Mouse (Mus musculus) thymus, adult 2 months (tissue): ENCODE results near the gene Ctnna3. TPM values are rescaled to one million over a fixed set of nuclear protein-coding genes. Genes with fewer than 3 reads are reported as not detected.
"Not testable (repeated sequence)": the region's sequence is repeated elsewhere in the genome, so short reads cannot be mapped to it uniquely, and the experiment has no call there.

Experiments
- DNase-seq: peaks from one replicate; pipeline ENCODE4 v3.0.0; 2021
- H3K27ac ChIP-seq: fragments of 200-500 bp; 2 replicates; pipeline ENCODE4 v1.5.1; 2012; ENCODE audit warnings: low read length, control low read depth; ENCODE audit not compliant: control insufficient read depth, insufficient read depth
- H3K27me3 ChIP-seq: fragments of 200-500 bp; 2 replicates; pipeline ENCODE4 v1.6.1; 2012; ENCODE audit warnings: mild to moderate bottlenecking, low read length, moderate library complexity, mixed read lengths; ENCODE audit not compliant: control insufficient read depth, insufficient read depth
- H3K36me3 ChIP-seq: fragments of 200-500 bp; 2 replicates; pipeline ENCODE4 v1.6.1; 2012; ENCODE audit warnings: mild to moderate bottlenecking, low read length, moderate library complexity; ENCODE audit not compliant: control insufficient read depth, insufficient read depth
- H3K4me1 ChIP-seq: fragments of 200-500 bp; replicated peaks from 2 replicates; pipeline ENCODE4 v1.6.1; 2012; ENCODE audit warnings: low read length; ENCODE audit not compliant: control insufficient read depth, insufficient read depth
- H3K4me3 ChIP-seq: fragments of 200-500 bp; 2 replicates; pipeline ENCODE4 v1.5.1; 2012; ENCODE audit warnings: mild to moderate bottlenecking, low read length, control low read depth, moderate library complexity; ENCODE audit not compliant: control insufficient read depth, insufficient read depth
- CTCF ChIP-seq: fragments of 200-500 bp; IDR thresholded peaks from 2 replicates; pipeline ENCODE4 v1.5.1; 2012; ENCODE audit warnings: mild to moderate bottlenecking, control low read depth, low read length, moderate library complexity, borderline replicate concordance; ENCODE audit not compliant: control insufficient read depth, poor library complexity, insufficient read depth; ENCODE audit errors: extremely low read depth
- POLR2A ChIP-seq: fragments of 200-500 bp; IDR thresholded peaks from 2 replicates; pipeline ENCODE4 v1.6.1; 2012; ENCODE audit warnings: mild to moderate bottlenecking, low read length, control low read depth, moderate library complexity; ENCODE audit not compliant: control insufficient read depth, poor library complexity, insufficient read depth; ENCODE audit errors: extremely low read depth
- WGBS: fragments of 180-500 bp; shearing (Covaris S2); methylation state at CpG from one replicate; pipeline ENCODE4 v1.1.7; 2018; 5-methylcytosine and 5-hydroxymethylcytosine counted together
- polyA plus RNA-seq: library from polyadenylated mRNA; depleted of rRNA; stranded (reverse); fragments of >200 nt; gene quantifications from 2 replicates; pipeline ENCODE4 v1.2.3, GENCODE M21; 2012

Gene Ctnna3
- polyA plus RNA-seq, 1 experiment, result 0.46 TPM

GRCm38 (mm10) chr10:63431221-63431736, 1.4 kb downstream of the Ctnna3 start:
- DNase-seq, result no peak
- 94% methylated on average over 7 of the region's 7 CpGs for WGBS
- H3K4me1 ChIP-seq, result no peaks in the 10 kb centered on the region
- H3K27me3 ChIP-seq, result no peaks in the 10 kb centered on the region
- no peaks in the 10 kb centered on the region for H3K36me3 ChIP-seq
- H3K4me3 ChIP-seq, result no peak overlapping the region
- no peak overlapping the region for H3K27ac ChIP-seq
- TF ChIP-seq POLR2A (no peak), CTCF (no peak)

- TF ChIP-seq POLR2A, result no peak
- TF ChIP-seq CTCF, result no peak
- WGBS, result 97% methylated on average over 8 of the region's 8 CpGs
- Histone ChIP-seq H3K27ac (no peak overlapping the region), H3K27me3 (no peaks in the 10 kb centered on the region), H3K4me1 (no peaks in the 10 kb centered on the region), H3K36me3 (no peaks in the 10 kb centered on the region), H3K4me3 (no peak overlapping the region)
- no peak for DNase-seq
These were observed 2.2 kb downstream of the Ctnna3 start for GRCm38 (mm10) chr10:63432099-63432498.

- DNase-seq, result no peak
- Histone ChIP-seq H3K27ac (no peak overlapping the region), H3K4me1 (no peaks in the 10 kb centered on the region), H3K36me3 (no peaks in the 10 kb centered on the region), H3K4me3 (no peak overlapping the region), H3K27me3 (no peaks in the 10 kb centered on the region)
- TF ChIP-seq POLR2A (no peak), CTCF (no peak)
- WGBS, result 92% methylated on average over 2 of the region's 2 CpGs
These were observed 3.0 kb downstream of the Ctnna3 start for GRCm38 (mm10) chr10:63432887-63433286.

DNA sequence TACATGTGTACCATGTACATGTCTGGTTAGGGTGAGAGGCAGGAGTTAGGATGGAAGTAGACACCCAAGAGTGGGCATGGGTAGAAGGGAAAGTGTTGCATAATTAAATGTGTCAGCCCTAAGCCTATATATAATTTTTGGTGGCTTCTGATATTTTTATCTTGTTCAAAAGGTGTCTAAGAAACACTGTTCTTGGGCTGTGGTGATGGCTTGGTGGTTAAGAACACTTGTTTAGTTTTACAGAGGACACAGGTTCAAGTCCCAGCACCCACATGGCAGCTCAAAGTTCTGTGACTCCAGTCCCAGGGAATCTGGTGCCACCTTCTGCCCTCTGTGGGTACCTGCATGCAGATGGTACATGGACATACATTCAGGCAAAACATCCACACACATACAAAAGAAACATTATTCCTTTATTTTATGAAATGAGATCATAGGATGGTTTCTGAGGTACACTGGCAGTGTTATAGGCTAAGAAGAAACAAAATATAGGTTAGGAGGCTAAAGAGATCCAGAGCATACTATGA, 8.9 kb downstream of the Ctnna3 start:
- no peak for TF ChIP-seq CTCF
- no peaks in the 10 kb centered on the region for H3K36me3 ChIP-seq
- no peaks in the 10 kb centered on the region for H3K4me1 ChIP-seq
- no peak for DNase-seq
- H3K4me3 ChIP-seq, result no peak overlapping the region
- no peaks in the 10 kb centered on the region for H3K27me3 ChIP-seq
- no peak overlapping the region for H3K27ac ChIP-seq

GRCm38 (mm10) chr10:63439694-63440228, 9.9 kb downstream of the Ctnna3 start:
- Histone ChIP-seq H3K4me3 (no peak overlapping the region), H3K36me3 (no peaks in the 10 kb centered on the region), H3K4me1 (no peaks in the 10 kb centered on the region), H3K27me3 (no peaks in the 10 kb centered on the region), H3K27ac (no peak overlapping the region)
- 52% methylated on average over 7 of the region's 7 CpGs for WGBS
- TF ChIP-seq POLR2A, result no peak
- no peak for TF ChIP-seq CTCF
- no peak for DNase-seq

DNA sequence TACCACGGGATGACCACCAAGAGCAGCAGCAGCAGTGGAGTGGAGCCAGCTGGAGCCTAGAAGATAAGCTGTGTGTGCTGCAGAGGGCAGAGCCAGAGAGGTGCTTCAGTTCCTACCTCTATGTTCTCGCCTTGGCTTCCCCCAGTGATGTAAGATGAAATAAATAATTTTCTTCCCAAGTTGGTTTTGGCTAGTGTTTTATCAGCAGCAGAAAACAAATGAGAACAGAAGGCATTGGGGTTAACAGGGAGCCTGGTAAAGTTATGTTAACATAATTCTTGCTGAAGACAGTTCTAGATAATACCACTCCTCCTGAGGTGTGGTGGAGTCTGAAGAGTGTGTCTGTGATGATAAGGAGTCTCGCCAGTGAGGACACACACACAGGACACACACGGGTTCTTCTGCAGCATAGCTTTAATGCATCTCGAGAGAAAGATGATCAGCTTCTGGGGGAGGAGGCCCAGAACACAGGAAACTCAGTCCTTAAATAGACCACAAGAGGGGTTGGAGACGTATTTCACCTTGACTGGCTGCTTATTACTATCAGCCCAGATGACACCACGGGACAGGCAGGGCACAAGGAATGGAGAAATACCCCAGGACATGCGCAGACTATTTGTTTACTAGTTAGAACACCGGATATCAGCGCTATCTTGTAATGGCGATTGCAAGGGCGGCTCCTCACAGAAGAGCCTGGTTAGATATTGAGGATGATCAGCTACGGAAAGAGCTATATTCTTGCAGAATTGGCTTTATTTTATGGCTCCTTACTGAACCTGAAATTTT, 14.9 kb downstream of the Ctnna3 start:
- WGBS, result 87% methylated on average over 13 of the region's 13 CpGs
- not testable (repeated sequence) for DNase-seq, H3K36me3 ChIP-seq, H3K4me1 ChIP-seq, H3K27me3 ChIP-seq, H3K27ac ChIP-seq, H3K4me3 ChIP-seq
